Mouse (Mus musculus) retina, embryonic 14.5 days (tissue): ENCODE results near the gene Rasl11a.
"Not testable (repeated sequence)": the region's sequence is repeated elsewhere in the genome, so short reads cannot be mapped to it uniquely, and the experiment has no call there.

Experiments used
- DNase-seq: peaks from one replicate; pipeline ENCODE4 v3.0.0-alpha.2; 2015; ENCODE audit warnings: low spot score

Rasl11a gene

GRCm38 (mm10) chr5:146893478-146894182 is 48.8 kb downstream of the Rasl11a start:
- DNase-seq = no peak

GRCm38 (mm10) chr5:146895667-146896066 is 50.8 kb downstream of the Rasl11a start:
- DNase-seq = not testable (repeated sequence)

- no peak for DNase-seq
Observed at GRCm38 (mm10) chr5:146896973-146897372, 52.1 kb downstream of the Rasl11a start.
